Mouse (Mus musculus) layer of hippocampus, adult 18-20 months (tissue): ENCODE results near the gene Gstt4. TPM values are rescaled to one million over a fixed set of nuclear protein-coding genes. Genes with fewer than 3 reads are reported as not detected.

ENCODE experiments used
- DNase-seq, 2 experiments: peaks; one replicate each; pipeline ENCODE4 v3.0.0; 2022; ENCODE audit warnings: low spot score in 2 of 2
- total RNA-seq, 2 experiments: library from RNA; stranded (reverse); gene quantifications; 2 replicates each; pipeline ENCODE4 v1.2.3; 2021

Gene Gstt4
- total RNA-seq, 2 experiments from 2014 or later, result not detected

DNA sequence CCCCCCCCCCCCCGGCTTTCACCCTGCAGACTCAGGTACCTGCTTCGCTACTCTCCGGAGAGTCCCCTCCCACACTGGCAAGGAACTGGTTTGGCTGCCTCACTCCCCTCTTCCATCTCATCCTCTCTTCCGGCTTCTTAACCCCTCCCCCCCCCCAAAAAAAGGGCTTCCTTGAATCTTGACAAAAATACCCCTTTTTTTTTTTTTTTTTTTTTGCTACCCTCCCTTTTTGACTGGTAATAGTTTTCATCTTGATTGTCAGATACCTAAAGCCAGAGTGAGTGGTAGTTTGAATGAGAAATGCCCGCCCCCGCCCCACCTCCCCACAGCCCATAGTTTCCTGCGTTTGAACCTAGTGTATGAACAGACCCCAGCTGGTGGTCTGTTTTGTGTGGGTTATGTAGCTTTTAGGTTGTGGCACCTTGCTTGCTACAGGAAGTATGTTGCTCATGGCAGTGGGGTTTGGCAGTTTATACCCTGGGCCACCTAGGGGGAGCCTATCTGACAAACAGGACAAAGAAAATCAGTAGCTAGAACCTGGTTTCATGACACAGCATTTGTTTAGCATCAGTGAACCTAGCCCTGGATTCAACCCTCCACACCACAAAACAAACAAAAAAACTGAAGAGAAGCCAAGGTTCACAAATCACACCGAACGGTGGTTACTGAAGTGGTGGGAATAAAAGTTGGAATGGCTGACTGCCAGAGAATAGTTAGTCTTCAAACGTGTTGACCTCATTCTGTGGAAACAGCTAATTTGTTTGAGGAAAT, 13.6 kb upstream of the Gstt4 start:
- DNase-seq, result no peak

- no peak for DNase-seq
Measured at GRCm38 (mm10) chr10:75835307-75835706, 13.0 kb upstream of the Gstt4 start.

DNA sequence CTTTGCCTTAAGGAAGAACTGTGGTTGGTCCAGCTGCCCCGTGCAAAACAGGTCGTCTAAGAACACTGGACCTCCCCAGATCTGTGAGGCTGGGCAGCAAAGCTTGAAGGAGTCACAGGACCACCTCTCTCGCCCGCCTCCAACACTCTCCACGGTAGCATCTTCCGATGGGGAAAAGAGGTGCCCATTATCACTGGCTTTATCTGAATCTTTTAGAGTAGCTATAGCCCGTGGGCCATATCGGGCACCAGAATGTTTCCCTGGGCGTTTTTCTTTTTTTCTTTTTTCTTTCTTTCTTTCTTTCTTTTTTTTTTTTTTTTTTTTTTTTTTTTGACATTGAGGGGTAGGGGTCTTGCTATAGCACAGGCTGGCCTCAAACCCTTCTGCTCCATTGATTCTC, 12.4 kb upstream of the Gstt4 start:
- no peak for DNase-seq

- DNase-seq, result no peak
Measured at GRCm38 (mm10) chr10:75834250-75834649, 11.9 kb upstream of the Gstt4 start.

- no peak for DNase-seq
Measured at GRCm38 (mm10) chr10:75833456-75834080, 11.2 kb upstream of the Gstt4 start.

DNA sequence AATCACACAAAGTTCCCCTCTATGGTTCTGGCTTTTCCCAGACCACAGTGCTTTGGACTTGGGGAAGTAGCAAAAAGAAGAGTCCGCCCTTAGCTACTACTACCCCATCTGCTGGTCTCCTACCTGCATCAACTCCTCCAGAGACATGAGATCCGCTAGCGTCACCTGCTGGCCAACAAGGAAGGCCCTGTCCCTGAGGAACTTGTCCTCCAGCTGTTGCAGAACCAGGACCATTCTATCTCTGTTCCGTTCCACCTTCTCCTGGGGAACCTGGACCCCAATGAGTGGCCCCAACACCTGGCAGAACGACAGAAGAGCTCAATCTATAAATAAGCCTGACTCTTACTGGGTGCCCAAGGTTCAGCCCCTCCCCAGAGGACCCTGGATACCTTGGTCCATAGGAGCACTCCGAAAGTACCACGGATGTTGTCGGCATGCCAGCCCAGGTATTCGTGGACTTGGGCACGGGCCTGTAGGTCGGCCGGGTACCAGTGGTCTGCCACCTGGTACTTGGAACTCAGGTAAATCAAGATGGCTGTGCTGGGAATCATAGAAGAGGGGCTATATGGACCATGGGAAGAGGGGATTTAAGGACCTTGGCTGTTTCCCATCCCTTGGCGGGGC, 10.0 kb upstream of the Gstt4 start:
- DNase-seq, result peak in 1 of 2 experiments; percentile 34

- DNase-seq, result no peak
Measured at GRCm38 (mm10) chr10:75830275-75830670, 7.9 kb upstream of the Gstt4 start.

GRCm38 (mm10) chr10:75829529-75830274, 7.4 kb upstream of the Gstt4 start:
- DNase-seq, result no peak

DNA sequence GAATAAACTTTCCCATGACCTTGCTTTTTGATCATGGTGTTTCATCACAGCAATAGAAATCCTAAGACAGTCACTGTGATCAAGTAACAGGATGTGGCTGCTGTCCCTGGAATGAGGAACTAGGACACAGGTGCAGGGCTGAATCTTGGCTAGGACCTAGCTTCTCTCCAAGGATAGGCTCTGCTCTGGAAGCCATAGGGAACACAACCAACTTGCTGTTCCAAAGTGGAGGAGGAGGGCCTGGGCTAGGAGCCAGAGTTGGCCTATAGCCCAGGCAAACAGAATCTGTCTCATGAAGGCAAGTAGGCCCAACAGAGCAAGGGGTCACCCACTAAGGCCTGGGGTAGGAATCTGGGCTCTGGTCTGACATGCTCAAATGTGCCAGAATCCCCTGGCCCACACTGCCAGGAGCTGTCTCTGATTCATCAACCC, 6.2 kb upstream of the Gstt4 start:
- DNase-seq, result peak; percentile 21 to 51

GRCm38 (mm10) chr10:75827668-75828360, 5.5 kb upstream of the Gstt4 start:
- DNase-seq, result no peak

DNA sequence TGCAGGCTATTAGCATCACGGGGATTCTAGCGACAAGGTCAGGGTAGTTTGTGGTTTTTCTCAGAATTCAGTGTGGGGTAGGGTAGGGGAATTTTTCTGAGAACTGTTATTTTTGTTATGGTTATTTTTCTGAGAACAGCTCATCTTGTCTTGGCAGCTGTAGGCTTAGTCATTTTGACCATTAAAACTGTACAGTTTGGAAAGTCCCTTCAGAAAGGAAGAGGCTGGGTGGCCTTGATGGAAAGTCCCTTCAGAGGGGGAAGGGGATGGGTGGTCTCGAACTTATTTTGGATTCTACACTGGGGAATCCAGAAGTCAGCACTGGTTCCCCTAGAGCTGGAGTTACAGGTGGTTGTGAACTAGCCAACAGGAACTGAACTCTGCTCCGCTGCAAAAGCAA, 2.2 kb upstream of the Gstt4 start:
- DNase-seq, result no peak

GRCm38 (mm10) chr10:75823782-75824181, 1.4 kb upstream of the Gstt4 start:
- DNase-seq, result no peak

GRCm38 (mm10) chr10:75819882-75820281, 2.5 kb downstream of the Gstt4 start:
- no peak for DNase-seq

DNA sequence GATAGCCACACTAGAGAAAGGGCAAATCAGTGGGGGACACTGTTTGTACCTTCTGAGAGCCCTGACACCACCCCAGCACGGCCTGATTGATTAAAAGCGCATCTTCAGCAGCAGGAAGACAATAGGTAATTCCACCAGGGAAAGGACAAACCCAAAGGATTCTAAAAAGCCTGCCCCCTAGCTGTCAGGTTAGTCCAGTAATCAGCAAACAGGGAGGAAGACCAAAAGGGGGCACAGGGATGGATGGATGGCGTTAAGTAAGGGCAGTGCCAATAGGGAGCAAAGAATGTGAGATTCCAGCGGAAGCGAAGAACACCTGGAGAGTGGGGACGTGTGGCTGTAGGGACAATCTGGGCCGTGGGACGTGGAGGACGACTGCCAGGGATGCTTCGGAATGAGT, 3.7 kb downstream of the Gstt4 start:
- no peak for DNase-seq

GRCm38 (mm10) chr10:75804217-75804616, 18.1 kb downstream of the Gstt4 start:
- no peak for DNase-seq

DNA sequence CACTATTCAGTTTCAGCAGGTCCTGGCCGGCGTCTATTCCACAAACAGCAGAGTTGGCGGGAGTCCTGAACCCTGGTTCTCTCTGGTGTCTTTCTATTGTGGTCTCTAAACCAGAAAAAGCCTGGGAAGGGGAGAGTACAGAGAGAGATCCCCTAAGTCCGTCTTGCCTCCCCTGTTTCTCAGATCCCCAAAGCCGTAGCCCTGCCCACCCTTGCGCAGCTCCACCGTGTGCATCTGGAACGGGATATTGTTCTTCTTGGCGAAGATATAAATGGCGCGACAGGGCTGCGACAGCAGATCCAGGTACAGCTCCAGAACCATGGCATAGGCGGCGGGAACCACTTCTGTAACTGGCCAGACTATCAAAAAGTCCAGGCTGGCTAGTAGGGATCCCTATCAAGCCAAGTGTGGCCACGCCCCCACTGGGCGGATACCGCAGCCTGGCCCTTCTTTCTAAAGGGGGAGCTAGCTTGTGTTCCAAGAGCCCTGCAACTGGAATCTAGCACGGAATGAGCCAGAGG, 24.1 kb downstream of the Gstt4 start, which contains the start of gene Gstt1:
Gene Gstt1, minus strand, starts transcription at position 409 of the 521 bp plus-strand sequence.
- DNase-seq, result peak in 1 of 2 experiments; percentile 23

GRCm38 (mm10) chr10:75797619-75798175, 24.6 kb downstream of the Gstt4 start:
- DNase-seq, result peak; percentile 25 to 40

DNA sequence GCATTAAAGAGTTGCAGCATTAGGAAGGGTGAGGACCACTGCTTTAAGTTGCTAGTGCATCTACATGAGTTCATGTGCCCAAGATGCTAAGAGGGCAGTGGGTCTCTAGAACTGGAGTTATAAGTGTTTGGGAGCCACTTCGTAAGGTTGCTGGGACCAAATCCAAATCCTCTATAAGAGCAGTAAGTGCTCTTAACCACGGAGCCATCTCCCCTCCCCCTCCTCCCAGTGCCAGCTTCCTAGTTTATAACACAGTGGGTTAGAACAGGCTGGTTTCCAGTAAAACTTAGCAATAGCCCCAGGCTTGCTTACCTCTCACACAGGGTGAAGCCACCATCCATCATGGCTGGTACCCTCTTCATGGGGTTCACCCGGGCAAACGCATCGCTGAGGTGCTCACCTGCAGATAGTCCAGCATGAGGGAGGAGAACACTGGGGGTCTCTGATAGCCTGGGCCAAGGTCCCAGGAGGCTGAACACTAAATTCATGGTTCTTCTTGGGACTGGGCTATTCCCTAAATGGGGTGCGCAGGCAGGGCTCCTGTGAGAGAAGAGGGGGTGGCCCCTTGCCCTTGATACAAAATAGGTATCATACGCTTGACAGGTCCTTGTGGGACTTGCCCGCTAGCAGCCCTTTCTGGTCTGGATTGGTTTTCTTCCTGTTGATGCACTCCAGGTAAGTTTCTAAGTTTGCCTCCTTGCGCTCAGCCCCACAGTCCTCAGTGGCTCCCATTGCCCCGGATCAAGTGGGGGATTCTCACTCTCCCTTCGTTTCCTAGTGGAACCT, 25.4 kb downstream of the Gstt4 start:
- DNase-seq, result no peak

DNA sequence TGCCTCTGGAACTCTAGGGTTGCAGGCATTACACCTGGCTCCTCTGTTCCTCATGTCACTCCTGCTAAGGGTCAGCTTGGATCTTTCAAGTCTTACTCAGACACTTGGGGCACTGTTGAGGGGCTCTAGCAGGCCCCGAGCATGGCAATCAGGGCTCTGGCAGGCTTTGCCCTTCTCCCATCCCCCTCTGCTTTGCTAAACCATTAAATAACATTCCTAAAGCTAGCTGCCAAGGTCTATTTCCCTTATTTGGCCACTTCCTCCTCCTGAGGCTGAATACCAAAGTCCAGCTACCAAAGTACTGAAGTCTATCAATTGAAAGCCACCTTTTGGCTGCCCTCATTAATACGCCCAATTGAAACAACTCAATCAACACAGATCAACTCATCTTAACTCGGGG, 27.5 kb downstream of the Gstt4 start:
- no peak for DNase-seq

DNA sequence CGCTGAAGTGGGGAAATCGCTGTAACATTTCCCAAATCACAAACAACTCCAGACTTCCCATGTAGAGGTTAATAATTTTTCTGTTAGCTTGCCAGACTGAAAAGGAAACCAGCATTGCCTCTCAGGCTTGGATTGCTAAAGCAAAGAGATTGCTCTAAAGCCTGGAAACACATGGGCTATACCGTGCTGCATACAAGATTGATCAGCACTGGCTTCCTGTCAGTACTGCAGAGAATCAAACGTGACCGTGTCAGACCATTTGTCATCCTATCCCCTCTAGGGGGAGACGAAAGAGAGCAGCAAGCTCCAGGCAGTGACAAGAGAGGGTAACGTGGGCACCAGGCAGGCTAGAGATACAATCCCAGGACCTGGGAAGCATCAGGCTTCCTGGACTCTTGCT, 31.6 kb downstream of the Gstt4 start:
- DNase-seq, result peak in 1 of 2 experiments; percentile 9
